Mouse (Mus musculus): ENCODE data around the gene Gm13288.
"Not testable (repeated sequence)": the region's sequence is repeated elsewhere in the genome, so short reads cannot be mapped to it uniquely, and the experiment has no call there.

DNA sequence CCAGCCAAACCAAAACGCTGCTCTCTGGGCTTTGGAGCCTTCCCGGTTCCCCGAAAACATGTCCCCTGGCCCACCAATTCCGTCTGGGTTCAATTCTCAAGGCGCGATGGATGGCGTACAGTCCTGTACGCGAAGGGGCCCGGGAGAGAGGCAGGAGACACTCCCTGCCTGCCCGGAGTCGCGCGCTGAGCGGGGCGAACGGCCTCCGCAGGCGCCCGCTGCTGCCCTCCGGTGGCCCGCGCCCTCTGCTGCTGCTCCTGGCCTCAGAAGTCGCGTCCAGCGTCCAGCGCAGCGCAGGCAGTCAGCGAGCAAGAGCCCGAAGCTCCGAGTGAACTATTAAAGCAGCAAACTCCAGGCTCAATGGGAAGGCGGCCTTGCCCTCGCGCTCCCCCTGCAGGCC, 430 bp downstream of the Gm13288 start:
- not testable (repeated sequence) for TF ChIP-seq CTCF (IDR thresholded peaks at IDR 0.05; ENCODE audit: borderline replicate concordance, insufficient read depth, low read length); POLR2A (IDR thresholded peaks at IDR 0.05; ENCODE audit: low read depth, low read length)
